Mouse (Mus musculus) retina, postnatal 7 days (tissue): ENCODE results near the gene Olfr313.
A peak's percentile ranks its signal among the peaks of the same experiment; 100 is the strongest.

Source experiments
- DNase-seq: peaks from one replicate; pipeline ENCODE4 v3.0.0-alpha.2; 2012; ENCODE audit warnings: low read depth, low spot score

Olfr313 gene

DNA sequence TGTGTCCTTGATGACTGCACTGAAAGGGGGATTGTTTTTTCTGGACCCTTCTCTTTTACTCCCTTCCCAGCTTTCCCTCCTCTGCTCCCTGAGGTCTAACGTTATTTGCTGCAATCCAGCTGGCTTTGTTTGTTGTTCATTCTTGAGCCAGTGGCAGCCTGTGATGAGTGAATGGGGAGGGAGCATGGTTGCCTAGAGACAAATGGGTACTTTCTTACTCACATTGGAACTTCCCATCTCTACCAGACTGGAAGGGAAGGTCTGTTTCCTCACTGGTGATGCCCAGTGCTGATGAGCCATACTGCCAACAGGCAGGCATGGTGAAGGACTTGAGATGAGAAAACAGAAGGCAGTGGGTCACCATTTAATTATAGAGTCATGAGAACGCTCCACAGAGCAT, 34.9 kb downstream of the Olfr313 start:
- no peak for DNase-seq

- no peak for DNase-seq
These were observed 45.9 kb downstream of the Olfr313 start for GRCm38 (mm10) chr11:58860744-58861143.

DNA sequence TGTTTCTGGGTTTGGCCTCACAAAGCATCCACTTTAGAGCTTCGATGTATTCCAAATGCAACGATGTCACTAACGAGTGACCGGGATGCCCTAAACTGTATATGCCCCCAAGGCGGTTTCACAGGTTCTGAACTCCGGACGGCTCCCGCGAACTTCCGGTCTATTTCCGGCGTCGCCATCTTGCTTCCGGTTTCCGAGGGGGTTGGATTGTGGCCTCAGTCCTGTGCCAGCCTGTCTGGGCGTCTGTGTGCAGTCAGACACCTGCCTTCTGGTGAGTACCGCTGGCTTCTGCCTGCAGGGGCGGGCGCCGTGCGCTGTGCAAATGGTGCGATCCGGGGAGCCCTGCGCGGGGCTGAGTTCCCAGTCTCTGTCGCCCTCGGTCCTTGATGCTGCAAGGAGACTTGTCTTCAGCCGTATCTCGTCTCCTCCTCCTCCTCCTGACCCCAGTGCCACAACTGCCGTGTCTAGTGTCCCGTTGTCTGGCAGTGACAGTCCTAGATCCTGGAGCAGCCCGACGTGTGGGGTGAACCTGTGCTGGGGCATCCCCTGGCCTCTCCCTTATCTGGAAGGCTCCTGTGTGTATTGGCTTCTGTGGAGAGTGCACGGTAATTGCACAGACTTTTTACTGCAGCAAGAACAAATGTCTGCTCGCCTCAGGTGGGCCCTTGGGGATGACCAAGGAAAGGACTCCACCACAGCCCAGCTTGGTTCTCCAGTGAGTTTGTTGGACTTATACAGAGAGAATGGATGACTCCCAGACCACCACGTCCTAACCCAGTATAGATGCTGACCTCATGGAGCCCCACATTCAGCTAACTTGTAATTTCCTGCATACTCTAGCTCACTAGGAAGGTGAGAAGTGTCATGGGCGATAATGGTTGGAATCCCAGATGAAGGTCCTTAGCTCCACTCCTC, 52.5 kb downstream of the Olfr313 start, which contains the start of gene 2810021J22Rik:
Gene 2810021J22Rik, plus strand, starts transcription at position 178 of the 915 bp plus-strand sequence.
- DNase-seq, result peak; percentile 65

DNA sequence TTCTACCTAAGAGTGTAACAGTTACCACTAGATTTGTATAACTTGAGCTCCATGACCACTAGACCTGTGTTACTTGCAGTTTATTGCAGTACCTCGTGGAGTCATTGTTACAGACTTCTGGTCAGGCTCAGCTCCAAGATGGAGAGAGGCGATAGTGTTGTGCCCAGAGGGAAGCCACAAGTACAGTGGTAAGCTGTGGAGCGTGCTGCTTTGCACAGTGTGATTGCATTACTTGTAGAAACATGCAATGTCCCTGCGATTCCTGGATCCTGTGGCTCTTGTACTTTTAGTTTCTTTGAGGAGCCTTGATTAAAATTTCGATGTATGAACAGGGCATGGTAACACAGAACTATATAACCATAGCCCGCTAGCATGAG, 53.1 kb downstream of the Olfr313 start:
- no peak for DNase-seq
